Mouse (Mus musculus): ENCODE results near the gene Ylpm1.

GRCm38 (mm10) chr12:85108643-85109042, 112.5 kb downstream of the Ylpm1 start:
- TF ChIP-seq CTCF (IDR thresholded peaks at IDR 0.05; ENCODE audit: extremely low read depth, insufficient read depth, insufficient read length, insufficient replicate concordance) (no peak), POLR2A (IDR thresholded peaks at IDR 0.05; ENCODE audit: low read depth, low read length) (no peak)

Data from spleen, adult 2 months (tissue).